Mouse (Mus musculus): ENCODE measurements around the gene Nsrp1.

- TF ChIP-seq GATA1 (IDR thresholded peaks at IDR 0.05; ENCODE audit: borderline replicate concordance, low read length) (no peak), FLI1 (IDR thresholded peaks at IDR 0.05; ENCODE audit: low read length) (no peak)
These were observed 77.5 kb downstream of the Nsrp1 start for GRCm38 (mm10) chr11:77000741-77001140.
